Mouse (Mus musculus): Measurements from ENCODE around the gene Gm42742. TPM values are rescaled to one million over a fixed set of nuclear protein-coding genes. Genes with fewer than 3 reads are reported as not detected.

The Gm42742 gene
- polyA plus RNA-seq (2015; fragmentation: Illumina TruSeq; extraction: RNeasy Lipid Tissue Mini Kit (QIAGEN cat#74804); ENCODE audit: insufficient read depth, low replicate concordance) = 20.9 TPM

GRCm38 (mm10) chr7:127020901-127021562 is at the start of gene Gm42742, which contains the start of gene Prrt2:
Gm42742 (minus strand) TSS chr7:127021097.
Prrt2 (minus strand) TSS chr7:127021211.

GRCm38 (mm10) chr7:127041851-127042672 is 21.2 kb upstream of the Gm42742 start, which contains the start of gene Kif22:
Kif22 (minus strand) TSS chr7:127042471.

GRCm38 (mm10) chr7:127026984-127027726 is 6.3 kb upstream of the Gm42742 start, which contains the start of gene Maz:
Maz (minus strand) TSS chr7:127027037.

DNA sequence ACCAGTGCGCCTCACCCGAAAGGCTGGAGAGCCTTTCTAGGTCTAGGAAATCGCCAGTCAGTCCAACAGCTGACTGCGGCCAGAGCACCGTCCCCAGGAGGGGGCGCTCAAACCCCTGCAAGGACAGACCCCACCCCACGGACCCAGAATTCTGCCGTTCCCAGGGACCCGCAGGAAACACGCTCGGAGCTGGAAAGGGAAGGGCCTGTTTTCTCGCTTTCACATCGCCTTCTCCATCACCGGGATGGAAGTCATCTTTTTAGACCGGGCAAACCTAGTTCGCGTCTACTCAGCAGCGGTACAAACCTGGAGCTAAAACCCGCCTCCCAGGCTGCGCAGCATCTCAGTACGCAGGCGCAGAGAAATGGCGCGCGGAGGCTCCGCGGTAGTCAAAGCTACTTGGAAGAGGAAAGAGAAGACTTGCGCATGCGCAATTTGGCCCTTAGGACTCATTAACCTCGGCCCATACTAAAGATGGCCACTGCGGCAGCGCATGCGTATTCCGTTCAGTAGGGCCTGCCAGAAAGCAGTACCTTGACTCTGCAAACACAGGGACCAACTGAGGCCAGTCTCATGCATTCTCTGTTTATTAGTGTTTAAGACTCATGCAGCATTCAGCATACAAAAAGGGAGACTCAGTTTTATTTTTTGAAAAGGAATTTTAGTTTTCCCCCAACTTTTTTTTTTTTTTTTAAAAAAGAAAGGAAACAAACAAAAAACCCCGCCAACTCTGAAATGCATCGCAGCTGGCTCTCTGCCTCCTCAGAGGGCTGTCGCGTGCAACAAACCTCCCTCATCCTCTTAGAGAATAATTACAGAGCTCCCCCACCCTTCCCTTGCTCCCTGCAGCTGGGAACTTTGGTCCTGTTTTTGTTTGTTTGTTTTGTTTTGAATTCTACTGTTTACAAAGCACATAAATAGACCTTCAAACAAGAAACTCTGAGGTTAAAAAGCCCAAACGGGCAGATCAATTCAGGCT is 3.6 kb downstream of the Gm42742 start, which contains the start of gene Pagr1a:
Gene Pagr1a (minus strand): TSS at position 382 of the 979 bp plus-strand sequence.

DNA sequence TGATC is 4.6 kb downstream of the Gm42742 start, which contains the start of gene Pagr1b:
Gene Pagr1b (minus strand): TSS at position 4 of the 5 bp plus-strand sequence.

GRCm38 (mm10) chr7:127014320-127014719 is 6.6 kb downstream of the Gm42742 start, which contains the start of gene Mvp:
Mvp (minus strand) TSS chr7:127014621.

DNA sequence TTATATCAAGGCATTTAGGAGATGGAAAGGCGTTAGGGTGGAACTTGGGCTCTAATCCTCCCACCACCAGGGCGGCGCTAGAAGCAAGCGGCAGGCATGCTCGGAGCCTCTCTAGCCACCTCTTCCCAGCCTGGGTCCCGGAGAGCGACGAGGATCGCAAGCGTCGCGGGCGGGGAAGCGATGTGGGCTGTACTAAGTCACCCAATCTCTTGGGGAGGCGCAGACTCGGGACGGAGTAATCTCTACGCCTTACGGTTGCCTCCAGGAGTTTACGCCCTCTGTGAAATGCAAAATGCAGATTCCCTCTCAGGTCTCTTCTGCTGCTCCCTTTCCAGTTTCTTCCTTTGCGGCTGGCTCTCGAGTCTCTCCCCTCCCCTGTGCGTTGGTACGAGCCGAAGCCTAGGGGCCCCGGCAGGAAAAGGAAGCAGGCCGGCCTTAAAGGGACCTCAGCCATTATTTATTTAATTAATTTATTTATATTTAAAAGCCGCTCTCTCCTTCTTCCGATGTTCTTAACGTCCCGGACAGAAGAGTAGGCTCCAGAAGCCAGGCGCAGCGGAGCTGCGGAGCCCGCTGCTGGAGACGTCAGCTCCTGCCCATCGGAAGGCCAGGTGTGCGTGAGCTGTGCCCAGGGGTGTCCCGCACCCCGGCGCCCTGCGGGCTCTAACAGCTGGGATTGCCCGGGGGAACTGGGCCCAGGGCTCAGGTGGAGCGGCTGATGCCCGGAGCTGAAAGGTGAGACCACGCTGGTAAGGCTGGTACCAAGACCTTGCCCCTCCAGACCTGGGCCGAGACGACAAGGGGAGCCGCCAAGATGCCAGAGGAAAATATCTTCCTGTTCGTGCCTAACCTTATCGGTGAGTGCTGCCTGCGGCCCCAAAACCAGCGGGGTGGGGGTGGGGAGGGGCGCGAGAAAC is 44.7 kb downstream of the Gm42742 start, which contains the start of gene Cdiptos:
Gene Cdiptos (minus strand): TSS at position 149 of the 917 bp plus-strand sequence.

DNA sequence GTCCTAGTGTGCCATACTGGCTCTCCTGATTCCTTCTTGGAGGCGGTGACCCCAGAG is 45.2 kb downstream of the Gm42742 start, which contains the start of gene Cdipt:
Gene Cdipt (plus strand): TSS at position 22 of the 57 bp plus-strand sequence.

Other genes starting within 250 kb of the Gm42742 start
- gene Ypel3, start 244.1 kb downstream of the Gm42742 start, polyA plus RNA-seq (2015; fragmentation: Illumina TruSeq; extraction: RNeasy Lipid Tissue Mini Kit (QIAGEN cat#74804); ENCODE audit: insufficient read depth, low replicate concordance) = 121 TPM
- 2.8 TPM for gene Tbx6, start 239.6 kb downstream of the Gm42742 start, polyA plus RNA-seq (2015; fragmentation: Illumina TruSeq; extraction: RNeasy Lipid Tissue Mini Kit (QIAGEN cat#74804); ENCODE audit: insufficient read depth, low replicate concordance)
- gene Ppp4c, start 228.6 kb downstream of the Gm42742 start, polyA plus RNA-seq (2015; fragmentation: Illumina TruSeq; extraction: RNeasy Lipid Tissue Mini Kit (QIAGEN cat#74804); ENCODE audit: insufficient read depth, low replicate concordance) = 170 TPM
- gene Fam57b, start 223.4 kb downstream of the Gm42742 start, polyA plus RNA-seq (2015; fragmentation: Illumina TruSeq; extraction: RNeasy Lipid Tissue Mini Kit (QIAGEN cat#74804); ENCODE audit: insufficient read depth, low replicate concordance) = not detected
- gene 4930451I11Rik, start 189.5 kb downstream of the Gm42742 start, polyA plus RNA-seq (2015; fragmentation: Illumina TruSeq; extraction: RNeasy Lipid Tissue Mini Kit (QIAGEN cat#74804); ENCODE audit: insufficient read depth, low replicate concordance) = not detected
- not detected for gene Doc2a, start 173.7 kb downstream of the Gm42742 start, polyA plus RNA-seq (2015; fragmentation: Illumina TruSeq; extraction: RNeasy Lipid Tissue Mini Kit (QIAGEN cat#74804); ENCODE audit: insufficient read depth, low replicate concordance)
- gene Hirip3, start 159.1 kb downstream of the Gm42742 start, polyA plus RNA-seq (2015; fragmentation: Illumina TruSeq; extraction: RNeasy Lipid Tissue Mini Kit (QIAGEN cat#74804); ENCODE audit: insufficient read depth, low replicate concordance) = 41.1 TPM
- gene Ino80e, start 158.7 kb downstream of the Gm42742 start, polyA plus RNA-seq (2015; fragmentation: Illumina TruSeq; extraction: RNeasy Lipid Tissue Mini Kit (QIAGEN cat#74804); ENCODE audit: insufficient read depth, low replicate concordance) = 30.1 TPM
- 37.0 TPM for gene Taok2, start 136.4 kb downstream of the Gm42742 start, polyA plus RNA-seq (2015; fragmentation: Illumina TruSeq; extraction: RNeasy Lipid Tissue Mini Kit (QIAGEN cat#74804); ENCODE audit: insufficient read depth, low replicate concordance)
- 47.9 TPM for gene Tmem219, start 98.2 kb downstream of the Gm42742 start, polyA plus RNA-seq (2015; fragmentation: Illumina TruSeq; extraction: RNeasy Lipid Tissue Mini Kit (QIAGEN cat#74804); ENCODE audit: insufficient read depth, low replicate concordance)
- 13.7 TPM for gene Kctd13, start 92.2 kb downstream of the Gm42742 start, polyA plus RNA-seq (2015; fragmentation: Illumina TruSeq; extraction: RNeasy Lipid Tissue Mini Kit (QIAGEN cat#74804); ENCODE audit: insufficient read depth, low replicate concordance)
- not detected for gene Asphd1, start 71.5 kb downstream of the Gm42742 start, polyA plus RNA-seq (2015; fragmentation: Illumina TruSeq; extraction: RNeasy Lipid Tissue Mini Kit (QIAGEN cat#74804); ENCODE audit: insufficient read depth, low replicate concordance)
- gene Sez6l2, start 70.5 kb downstream of the Gm42742 start, polyA plus RNA-seq (2015; fragmentation: Illumina TruSeq; extraction: RNeasy Lipid Tissue Mini Kit (QIAGEN cat#74804); ENCODE audit: insufficient read depth, low replicate concordance) = 2.6 TPM
- 56.1 TPM for gene Cdipt, start 45.2 kb downstream of the Gm42742 start, polyA plus RNA-seq (2015; fragmentation: Illumina TruSeq; extraction: RNeasy Lipid Tissue Mini Kit (QIAGEN cat#74804); ENCODE audit: insufficient read depth, low replicate concordance)
- gene Cdiptos, start 45.0 kb downstream of the Gm42742 start, polyA plus RNA-seq (2015; fragmentation: Illumina TruSeq; extraction: RNeasy Lipid Tissue Mini Kit (QIAGEN cat#74804); ENCODE audit: insufficient read depth, low replicate concordance) = 2.5 TPM
- gene Mvp, start 6.5 kb downstream of the Gm42742 start, polyA plus RNA-seq (2015; fragmentation: Illumina TruSeq; extraction: RNeasy Lipid Tissue Mini Kit (QIAGEN cat#74804); ENCODE audit: insufficient read depth, low replicate concordance) = 13.5 TPM
- gene Pagr1b, start 4.6 kb downstream of the Gm42742 start, polyA plus RNA-seq (2015; fragmentation: Illumina TruSeq; extraction: RNeasy Lipid Tissue Mini Kit (QIAGEN cat#74804); ENCODE audit: insufficient read depth, low replicate concordance) = not detected
- 13.5 TPM for gene Pagr1a, start 3.7 kb downstream of the Gm42742 start, polyA plus RNA-seq (2015; fragmentation: Illumina TruSeq; extraction: RNeasy Lipid Tissue Mini Kit (QIAGEN cat#74804); ENCODE audit: insufficient read depth, low replicate concordance)
- 3.2 TPM for gene Prrt2, start 114 bp upstream of the Gm42742 start, polyA plus RNA-seq (2015; fragmentation: Illumina TruSeq; extraction: RNeasy Lipid Tissue Mini Kit (QIAGEN cat#74804); ENCODE audit: insufficient read depth, low replicate concordance)
- gene Maz, start 5.9 kb upstream of the Gm42742 start, polyA plus RNA-seq (2015; fragmentation: Illumina TruSeq; extraction: RNeasy Lipid Tissue Mini Kit (QIAGEN cat#74804); ENCODE audit: insufficient read depth, low replicate concordance) = 111 TPM
- gene Kif22, start 21.4 kb upstream of the Gm42742 start, polyA plus RNA-seq (2015; fragmentation: Illumina TruSeq; extraction: RNeasy Lipid Tissue Mini Kit (QIAGEN cat#74804); ENCODE audit: insufficient read depth, low replicate concordance) = 10.6 TPM
- 6.7 TPM for gene Zg16, start 66.2 kb upstream of the Gm42742 start, polyA plus RNA-seq (2015; fragmentation: Illumina TruSeq; extraction: RNeasy Lipid Tissue Mini Kit (QIAGEN cat#74804); ENCODE audit: insufficient read depth, low replicate concordance)
- gene AI467606, start 70.3 kb upstream of the Gm42742 start, polyA plus RNA-seq (2015; fragmentation: Illumina TruSeq; extraction: RNeasy Lipid Tissue Mini Kit (QIAGEN cat#74804); ENCODE audit: insufficient read depth, low replicate concordance) = 81.1 TPM
- gene Qprt, start 101.1 kb upstream of the Gm42742 start, polyA plus RNA-seq (2015; fragmentation: Illumina TruSeq; extraction: RNeasy Lipid Tissue Mini Kit (QIAGEN cat#74804); ENCODE audit: insufficient read depth, low replicate concordance) = 4.2 TPM
- gene Spn, start 116.7 kb upstream of the Gm42742 start, polyA plus RNA-seq (2015; fragmentation: Illumina TruSeq; extraction: RNeasy Lipid Tissue Mini Kit (QIAGEN cat#74804); ENCODE audit: insufficient read depth, low replicate concordance) = 77.1 TPM
- 83.7 TPM for gene Cd2bp2, start 175.0 kb upstream of the Gm42742 start, polyA plus RNA-seq (2015; fragmentation: Illumina TruSeq; extraction: RNeasy Lipid Tissue Mini Kit (QIAGEN cat#74804); ENCODE audit: insufficient read depth, low replicate concordance)
- gene Tbc1d10b, start 187.4 kb upstream of the Gm42742 start, polyA plus RNA-seq (2015; fragmentation: Illumina TruSeq; extraction: RNeasy Lipid Tissue Mini Kit (QIAGEN cat#74804); ENCODE audit: insufficient read depth, low replicate concordance) = 37.1 TPM
- gene Mylpf, start 187.8 kb upstream of the Gm42742 start, polyA plus RNA-seq (2015; fragmentation: Illumina TruSeq; extraction: RNeasy Lipid Tissue Mini Kit (QIAGEN cat#74804); ENCODE audit: insufficient read depth, low replicate concordance) = 5.7 TPM
- gene Zfp553, start 212.0 kb upstream of the Gm42742 start, polyA plus RNA-seq (2015; fragmentation: Illumina TruSeq; extraction: RNeasy Lipid Tissue Mini Kit (QIAGEN cat#74804); ENCODE audit: insufficient read depth, low replicate concordance) = 9.4 TPM
- gene Sept1, start 212.0 kb upstream of the Gm42742 start, polyA plus RNA-seq (2015; fragmentation: Illumina TruSeq; extraction: RNeasy Lipid Tissue Mini Kit (QIAGEN cat#74804); ENCODE audit: insufficient read depth, low replicate concordance) = 234 TPM
- 6.0 TPM for gene Zfp771, start 223.2 kb upstream of the Gm42742 start, polyA plus RNA-seq (2015; fragmentation: Illumina TruSeq; extraction: RNeasy Lipid Tissue Mini Kit (QIAGEN cat#74804); ENCODE audit: insufficient read depth, low replicate concordance)
- gene Dctpp1, start 239.6 kb upstream of the Gm42742 start, polyA plus RNA-seq (2015; fragmentation: Illumina TruSeq; extraction: RNeasy Lipid Tissue Mini Kit (QIAGEN cat#74804); ENCODE audit: insufficient read depth, low replicate concordance) = 8.7 TPM